Mouse (Mus musculus): ENCODE results near the gene Spata13.

DNA sequence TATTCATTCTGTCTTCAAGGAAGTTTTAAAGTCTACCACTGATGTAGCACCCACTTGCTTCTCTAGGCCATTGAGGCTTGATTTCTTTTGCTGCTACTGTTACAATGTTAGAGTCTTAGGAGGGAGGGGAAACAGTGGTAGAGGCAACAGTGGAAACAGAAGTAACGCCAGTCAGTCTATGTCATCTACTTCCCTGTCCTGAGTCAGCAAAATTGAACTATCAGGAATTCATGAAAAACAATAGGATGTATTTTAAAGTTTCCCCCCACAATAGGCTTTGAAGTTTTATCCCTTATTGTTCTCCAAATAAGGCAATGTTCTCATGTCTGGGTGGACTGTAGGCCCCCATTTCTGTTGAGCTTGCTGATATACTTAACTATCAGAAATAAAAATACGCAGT is 44.8 kb upstream of the Spata13 start:
- TF ChIP-seq CTCF (IDR thresholded peaks at IDR 0.05; ENCODE audit: extremely low read depth, insufficient read length, insufficient replicate concordance, low read depth, low read length), result no peak
- no peak for TF ChIP-seq POLR2A (IDR thresholded peaks at IDR 0.05; ENCODE audit: low read depth, low read length)
